Mouse (Mus musculus) heart, postnatal 10 days (tissue): ENCODE measurements at regions not wholly inside any gene's neighbourhood (a gene's known extent, or its start where the extent isn't known, plus 50 kb on each side); places are given as distances from the start of the nearest gene placed in this dataset.

Source experiments
- DNase-seq, 2 experiments: peaks; one replicate each; pipeline ENCODE4 v3.0.0; 2021
- intact Hi-C: fragments of 180-260 bp; cut with DNase I; formaldehyde crosslinking; loops from one replicate; pipeline ENCODE4 v1.15.1; 2025

- intact Hi-C loops = no loop called here
- DNase-seq = no peak
These were observed 487.6 kb downstream of the Olfm4 start for GRCm38 (mm10) chr14:80471470-80471869.

GRCm38 (mm10) chr14:80479918-80480317 is 496.0 kb downstream of the Olfm4 start:
- intact Hi-C loops = no loop called here
- DNase-seq = no peak

- intact Hi-C loops = no loop called here
- no peak for DNase-seq
These were observed 498.9 kb downstream of the Olfm4 start for GRCm38 (mm10) chr14:80482771-80483170.

GRCm38 (mm10) chr14:80484256-80484655 is 500.4 kb downstream of the Olfm4 start:
- intact Hi-C loops = no loop called here
- DNase-seq = no peak

GRCm38 (mm10) chr14:80485149-80485548 is 501.3 kb downstream of the Olfm4 start:
- intact Hi-C loops = no loop called here
- DNase-seq = no peak

GRCm38 (mm10) chr14:80486605-80487004 is 502.7 kb downstream of the Olfm4 start:
- intact Hi-C loops = no loop called here
- DNase-seq = no peak

GRCm38 (mm10) chr14:80492043-80492900 is 508.4 kb downstream of the Olfm4 start:
- intact Hi-C loops = no loop called here
- no peak for DNase-seq

GRCm38 (mm10) chr14:80492901-80493279 is 509.0 kb downstream of the Olfm4 start:
- DNase-seq = no peak
- intact Hi-C loops = no loop called here

- DNase-seq = no peak
- intact Hi-C loops = no loop called here
These were observed 520.5 kb downstream of the Olfm4 start for GRCm38 (mm10) chr14:80504351-80504750.

GRCm38 (mm10) chr14:80516626-80517025 is 532.7 kb downstream of the Olfm4 start:
- intact Hi-C loops = no loop called here
- DNase-seq = no peak

- intact Hi-C loops = no loop called here
- no peak for DNase-seq
These were observed 537.3 kb downstream of the Olfm4 start for GRCm38 (mm10) chr14:80521216-80521615.

GRCm38 (mm10) chr14:80521631-80522030 is 537.8 kb downstream of the Olfm4 start:
- intact Hi-C loops = no loop called here
- no peak for DNase-seq

- no peak for DNase-seq
- intact Hi-C loops = no loop called here
These were observed 538.7 kb downstream of the Olfm4 start for GRCm38 (mm10) chr14:80522536-80522935.

- intact Hi-C loops = no loop called here
- no peak for DNase-seq
These were observed 544.6 kb downstream of the Olfm4 start for GRCm38 (mm10) chr14:80528419-80529028.

- no peak for DNase-seq
- intact Hi-C loops = no loop called here
These were observed 552.3 kb downstream of the Olfm4 start for GRCm38 (mm10) chr14:80536044-80536745.

GRCm38 (mm10) chr14:80559950-80560349 is 576.1 kb downstream of the Olfm4 start:
- no peak for DNase-seq
- intact Hi-C loops = no loop called here
